Mouse (Mus musculus) urinary bladder, adult 2 months (tissue): Measurements from ENCODE around the gene Plp2. TPM values are rescaled to one million over a fixed set of nuclear protein-coding genes. Genes with fewer than 3 reads are reported as not detected.

ENCODE experiments used
- DNase-seq: peaks from one replicate; pipeline ENCODE4 v3.0.0; 2022; ENCODE audit warnings: low spot score
- polyA plus RNA-seq: library from polyadenylated mRNA; depleted of rRNA; stranded (reverse); fragments of >200 nt; gene quantifications from 2 replicates; pipeline ENCODE4 v1.2.3, GENCODE M21; 2012; rRNA removed

Gene Plp2
- polyA plus RNA-seq, 1 experiment, result 233 TPM

GRCm38 (mm10) chrX:7661086-7661485, 10.1 kb downstream of the Plp2 start:
- DNase-seq, result no peak

DNA sequence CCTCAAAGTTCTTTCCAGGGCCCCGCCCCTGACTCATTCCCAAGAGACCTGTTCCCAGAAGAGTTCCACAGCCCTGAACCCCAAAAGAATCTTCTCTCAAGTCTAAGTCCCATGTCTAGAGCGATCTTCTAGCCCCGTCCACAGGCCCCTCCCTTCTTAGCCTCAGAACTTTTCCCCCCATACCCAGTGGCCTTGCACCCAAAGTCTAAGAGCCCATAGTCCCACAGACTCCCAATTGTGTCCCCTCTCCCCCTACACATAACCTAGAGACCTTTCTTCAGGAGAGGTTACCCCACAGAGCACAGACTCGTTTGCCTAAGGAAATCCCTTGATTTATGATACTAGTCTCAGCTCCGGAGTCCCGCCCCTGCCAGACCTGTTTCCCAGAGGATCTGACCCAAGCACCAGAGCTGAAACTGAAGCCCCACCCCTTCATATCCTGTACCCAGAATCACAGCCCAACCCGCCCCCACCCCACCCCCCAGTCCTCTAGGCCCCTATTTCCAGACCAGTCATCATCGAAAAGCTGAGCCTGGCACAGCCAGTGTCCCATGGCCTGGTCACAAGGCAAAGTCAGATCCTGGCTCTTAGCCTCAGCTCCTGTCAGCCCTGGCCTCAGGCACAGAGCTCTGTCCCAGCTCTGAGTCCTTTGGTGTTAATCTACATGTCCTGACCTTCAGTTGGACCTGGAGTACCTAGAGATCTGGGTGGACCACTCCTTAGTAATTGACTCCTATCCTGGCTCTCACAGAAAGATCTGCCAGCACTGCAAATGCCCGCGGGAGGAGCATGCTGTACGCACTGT, 12.2 kb downstream of the Plp2 start:
- no peak for DNase-seq

- no peak for DNase-seq
These were observed 13.0 kb downstream of the Plp2 start for GRCm38 (mm10) chrX:7658031-7658784.

DNA sequence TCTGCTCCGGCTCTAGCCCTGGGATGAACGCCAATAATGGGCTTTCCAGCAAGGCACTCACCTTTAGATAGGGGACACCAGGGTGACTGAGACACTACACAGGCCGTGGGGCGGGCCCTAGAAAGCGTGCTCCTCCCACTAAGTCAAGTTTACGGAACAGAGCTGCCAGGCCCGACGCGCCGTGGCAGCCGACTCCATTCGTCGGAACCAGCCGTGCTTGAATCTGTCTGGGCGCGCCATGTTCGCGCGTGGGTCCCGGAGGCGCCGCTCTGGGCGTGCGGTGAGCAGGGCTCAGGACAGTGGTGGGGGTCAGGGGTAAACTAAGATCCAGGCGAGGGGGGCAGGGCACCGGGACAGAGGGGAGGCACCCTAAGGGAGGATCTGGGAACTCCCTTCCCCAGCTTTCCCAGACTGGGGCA, 14.0 kb downstream of the Plp2 start, which contains the start of gene Prickle3:
Gene Prickle3 (plus strand): TSS at position 40 of the 419 bp plus-strand sequence.
- no peak for DNase-seq

- peak; percentile 69 for DNase-seq
These were observed 22.4 kb downstream of the Plp2 start for GRCm38 (mm10) chrX:7648671-7649304.

DNA sequence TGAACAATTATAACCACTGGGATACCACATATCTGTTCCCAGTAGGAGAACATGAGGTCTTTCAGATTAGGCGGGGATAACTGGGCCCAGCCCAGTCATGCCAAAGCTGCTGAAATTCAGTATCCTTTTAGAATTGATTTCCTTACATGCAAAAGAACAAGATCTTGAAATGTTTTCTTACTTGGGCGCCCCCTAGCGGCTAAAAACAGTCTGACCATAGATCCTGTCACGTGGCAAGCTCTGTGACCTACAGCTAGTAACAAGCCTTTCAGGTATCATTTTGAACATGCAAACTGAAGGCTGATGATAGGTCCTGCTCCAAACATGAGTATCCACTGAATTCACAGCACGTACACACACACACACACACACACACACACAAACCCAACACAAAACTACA, 25.8 kb downstream of the Plp2 start:
- DNase-seq, result peak; percentile 50

DNA sequence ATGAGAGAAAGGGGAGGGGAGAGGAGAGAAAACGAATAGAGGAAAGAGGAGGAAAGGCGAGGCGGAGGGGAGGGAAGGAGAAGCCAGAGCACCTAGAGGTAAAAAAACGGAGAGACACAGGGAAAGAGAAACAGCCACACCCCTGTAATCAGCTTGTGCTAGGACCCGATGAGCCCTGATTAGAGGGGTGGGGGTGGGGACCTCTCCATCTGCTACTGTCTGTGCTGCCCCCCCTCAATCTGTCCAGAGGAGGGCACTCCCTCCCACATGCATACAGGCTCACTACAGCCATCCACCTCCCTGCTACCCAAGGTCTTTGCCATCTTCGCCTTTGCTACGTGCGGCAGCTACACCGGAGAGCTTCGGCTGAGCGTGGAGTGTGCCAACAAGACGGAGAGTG, 30.4 kb downstream of the Plp2 start:
- DNase-seq, result no peak

- DNase-seq, result no peak
These were observed 31.5 kb downstream of the Plp2 start for GRCm38 (mm10) chrX:7639536-7640325.

DNA sequence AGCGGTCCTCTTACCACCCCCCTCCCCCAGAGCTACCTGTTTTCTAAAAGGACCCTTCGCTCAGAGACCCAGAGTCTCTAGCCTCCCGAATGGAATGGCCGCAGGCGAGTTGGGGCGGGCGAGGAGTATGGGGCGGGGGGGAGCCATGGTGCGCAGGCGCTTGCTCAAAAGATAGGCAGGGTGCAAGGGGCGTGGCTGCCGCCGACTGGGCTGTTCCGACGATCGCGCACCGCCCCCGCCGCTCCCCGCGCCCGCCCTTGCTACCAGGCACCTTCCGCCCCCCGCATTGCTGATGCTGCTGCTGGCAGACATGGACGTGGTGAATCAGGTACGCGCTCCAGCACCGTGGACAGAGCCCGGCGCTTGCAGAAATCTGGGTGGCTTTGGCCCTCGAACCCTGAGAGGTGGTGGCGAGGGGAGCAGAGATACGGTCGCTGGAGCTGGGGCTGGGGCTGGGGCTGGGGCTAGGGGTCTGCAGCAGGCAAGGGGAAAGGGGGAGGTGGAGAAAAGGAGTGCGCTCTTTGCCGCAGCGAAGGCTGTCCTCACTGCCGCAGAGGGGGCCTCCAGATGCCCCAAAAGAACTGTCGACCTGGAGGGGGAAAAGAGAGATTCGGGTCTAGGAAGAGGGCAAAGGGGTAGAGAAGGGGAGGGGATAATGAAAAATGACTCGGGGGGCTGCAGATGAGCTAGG, 32.6 kb downstream of the Plp2 start, which contains the start of gene Syp:
Gene Syp (plus strand): TSS at position 71 of the 691 bp plus-strand sequence.
- DNase-seq, result no peak

GRCm38 (mm10) chrX:7635101-7635500, 36.1 kb downstream of the Plp2 start:
- DNase-seq, result no peak

GRCm38 (mm10) chrX:7632560-7632959, 38.6 kb downstream of the Plp2 start:
- no peak for DNase-seq

Other genes starting within 250 kb of the Plp2 start
- 0.08 and 0.21 TPM in 2 replicates for gene Foxp3, start 97.7 kb downstream of the Plp2 start, polyA plus RNA-seq
- gene Ppp1r3f, start 97.1 kb downstream of the Plp2 start, polyA plus RNA-seq, result 3.5 and 3.7 TPM in 2 replicates
- gene Ccdc22, start 65.9 kb downstream of the Plp2 start, polyA plus RNA-seq, result 12.0 and 12.5 TPM in 2 replicates
- 0.01 TPM in 2 replicates for gene Cacna1f, start 64.3 kb downstream of the Plp2 start, polyA plus RNA-seq
- 3.6 and 4.0 TPM in 2 replicates for gene Syp, start 32.9 kb downstream of the Plp2 start, polyA plus RNA-seq
- gene Prickle3, start 14.1 kb downstream of the Plp2 start, polyA plus RNA-seq, result 12.1 and 16.3 TPM in 2 replicates
- gene Magix, start 9.9 kb upstream of the Plp2 start, polyA plus RNA-seq, result 1.1 and 1.6 TPM in 2 replicates
- gene Gpkow, start 25.7 kb upstream of the Plp2 start, polyA plus RNA-seq, result 20.6 and 21.9 TPM in 2 replicates
- 48.8 and 56.1 TPM in 2 replicates for gene Wdr45, start 42.9 kb upstream of the Plp2 start, polyA plus RNA-seq
- 0.44 TPM in 1 of 2 replicates, not detected in the other for gene Gm45208, start 50.9 kb upstream of the Plp2 start, polyA plus RNA-seq
- 30.8 and 37.7 TPM in 2 replicates for gene Praf2, start 57.0 kb upstream of the Plp2 start, polyA plus RNA-seq
- 16.9 and 17.2 TPM in 2 replicates for gene Ccdc120, start 79.5 kb upstream of the Plp2 start, polyA plus RNA-seq
- gene Tfe3, start 91.2 kb upstream of the Plp2 start, polyA plus RNA-seq, result 11.2 and 23.7 TPM in 2 replicates
- gene Gripap1, start 118.4 kb upstream of the Plp2 start, polyA plus RNA-seq, result 49.5 and 53.1 TPM in 2 replicates
- 1.7 and 2.4 TPM in 2 replicates for gene Kcnd1, start 150.9 kb upstream of the Plp2 start, polyA plus RNA-seq
- gene Otud5, start 170.0 kb upstream of the Plp2 start, polyA plus RNA-seq, result 31.4 and 43.4 TPM in 2 replicates
- 8.8 and 10.8 TPM in 2 replicates for gene Pim2, start 206.9 kb upstream of the Plp2 start, polyA plus RNA-seq
- 43.3 and 68.2 TPM in 2 replicates for gene Slc35a2, start 212.6 kb upstream of the Plp2 start, polyA plus RNA-seq
- 84.2 and 90.7 TPM in 2 replicates for gene Pqbp1, start 227.9 kb upstream of the Plp2 start, polyA plus RNA-seq
- 22.2 and 23.7 TPM in 2 replicates for gene Timm17b, start 228.0 kb upstream of the Plp2 start, polyA plus RNA-seq
- not detected in 2 replicates for gene Gm10491, start 236.4 kb upstream of the Plp2 start, polyA plus RNA-seq
- gene Gm10490, start 238.2 kb upstream of the Plp2 start, polyA plus RNA-seq, result not detected in 2 replicates
- 0.51 and 0.66 TPM in 2 replicates for gene Pcsk1n, start 248.4 kb upstream of the Plp2 start, polyA plus RNA-seq